Mouse (Mus musculus): ENCODE data around the gene Olfr1105.

GRCm38 (mm10) chr2:87052173-87052572 is 15.8 kb upstream of the Olfr1105 start, which contains the start of gene Olfr1106:
- TF ChIP-seq EP300 (IDR thresholded peaks at IDR 0.05) = no peak
- no peak for TF ChIP-seq CTCF (IDR thresholded peaks at IDR 0.05)

Data from lung, postnatal 0 days (tissue).